Comparison of ENCODE assay signal across 16 mouse cellular contexts in the genomic region with DNA sequence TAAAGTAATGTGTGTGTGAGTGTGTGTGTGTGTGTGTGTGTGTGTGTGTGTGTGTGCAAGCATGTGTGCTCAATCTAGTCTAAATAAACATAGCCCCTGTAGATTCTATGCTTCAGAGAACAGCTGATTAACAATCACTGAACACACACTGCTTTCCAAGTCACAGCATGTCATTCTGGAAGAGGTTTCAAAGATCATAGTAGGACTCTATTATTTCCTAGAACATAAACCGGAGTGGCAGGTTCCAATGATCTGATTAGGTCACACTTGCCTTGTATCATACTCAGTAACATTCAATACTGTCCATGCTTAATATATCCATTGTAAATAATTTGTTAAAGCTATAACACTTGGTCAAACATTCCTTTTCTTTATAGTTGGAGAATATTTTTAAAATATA.
"Had no signal": no experiment of that assay in that cellular context is flagged by ENCODE, and none has a peak within 500 bp of the region (broad histone marks: within the 10 kb centered on the region; RNA-seq: fewer than 3 reads in every experiment).

No protein-coding gene starts in this region.

- ATAC-seq: liver, postnatal 0 days; midbrain, embryonic 16.5 days had no signal

- DNase-seq: kidney, postnatal 36 days; layer of hippocampus, adult 9-11 months; liver; liver, embryonic 13.5 days; liver, postnatal 0 days; lung, postnatal 14 days; right cerebral cortex, adult 18-20 months; right cerebral cortex, postnatal 25 days; thymus, postnatal 36 days had no signal

- H3K36me3 ChIP-seq: lung, embryonic 15.5 days had no signal

- H3K4me1 ChIP-seq: limb, embryonic 12.5 days; lung, embryonic 15.5 days had no signal

- H3K27me3 ChIP-seq: limb, embryonic 12.5 days; liver, embryonic 13.5 days; lung, embryonic 15.5 days; megakaryocyte, embryonic 14.5 days had no signal

- H3K27ac ChIP-seq: kidney, postnatal 0 days; limb, embryonic 12.5 days; liver, embryonic 13.5 days; lung, embryonic 15.5 days; macrophage had no signal

- H3K9me3 ChIP-seq: limb, embryonic 12.5 days; liver, embryonic 13.5 days; lung, embryonic 15.5 days; megakaryocyte, embryonic 14.5 days had no signal

- H3K4me2 ChIP-seq: limb, embryonic 12.5 days; liver, embryonic 13.5 days; lung, embryonic 15.5 days; midbrain, embryonic 11.5 days had no signal

- H3K9ac ChIP-seq: limb, embryonic 12.5 days; liver, embryonic 13.5 days; liver, postnatal 0 days; lung, embryonic 15.5 days had no signal

- H3K4me3 ChIP-seq: limb, embryonic 12.5 days; liver, embryonic 13.5 days; lung, embryonic 15.5 days; megakaryocyte, embryonic 14.5 days had no signal
